Mouse (Mus musculus) hindbrain, embryonic 14.5 days (tissue): Measurements from ENCODE around the gene Ranbp3. TPM values are rescaled to one million over a fixed set of nuclear protein-coding genes. Genes with fewer than 3 reads are reported as not detected.

Experiments used
- ATAC-seq: fragments of 200-750 bp; cut with Nextera tagmentation; 2 replicates; pipeline ENCODE4 v1.8.0; 2017; ENCODE audit warnings: moderate number of reproducible peaks, mild to moderate bottlenecking, moderate TSS enrichment, moderate library complexity; ENCODE audit not compliant: low FRiP score
- DNase-seq: peaks from one replicate; pipeline ENCODE4 v3.0.0-alpha.2; 2015; ENCODE audit warnings: low spot score
- H3K27ac ChIP-seq: fragments of 300-500 bp; sonication (generic); 2 replicates; pipeline ENCODE4 v1.5.1; 2014; ENCODE audit warnings: mild to moderate bottlenecking, moderate library complexity
- H3K27me3 ChIP-seq: fragments of 300-500 bp; sonication (generic); 2 replicates; pipeline ENCODE4 v1.6.1; 2014; ENCODE audit warnings: mild to moderate bottlenecking, low read length, mixed read lengths; ENCODE audit not compliant: control insufficient read depth, insufficient read depth
- H3K36me3 ChIP-seq: fragments of 300-500 bp; sonication (generic); replicated peaks from 2 replicates; pipeline ENCODE4 v1.6.1; 2014; ENCODE audit not compliant: control insufficient read depth, insufficient read depth
- H3K4me1 ChIP-seq: fragments of 300-500 bp; sonication (generic); replicated peaks from 2 replicates; pipeline ENCODE4 v1.6.1; 2014; ENCODE audit warnings: antibody characterized with exemption, low read length, mixed read lengths; ENCODE audit not compliant: control insufficient read depth, insufficient read depth
- H3K4me2 ChIP-seq: fragments of 300-500 bp; sonication (generic); replicated peaks from 2 replicates; pipeline ENCODE4 v1.6.1; 2014; ENCODE audit warnings: mild to moderate bottlenecking, moderate library complexity
- H3K4me3 ChIP-seq: fragments of 300-500 bp; sonication (generic); replicated peaks from 2 replicates; pipeline ENCODE4 v1.5.1; 2014; ENCODE audit warnings: mild to moderate bottlenecking, low read length
- H3K9ac ChIP-seq: fragments of 300-500 bp; sonication (generic); 2 replicates; pipeline ENCODE4 v1.6.1; 2014
- H3K9me3 ChIP-seq: fragments of 300-500 bp; sonication (generic); 2 replicates; pipeline ENCODE4 v1.6.1; 2016; ENCODE audit warnings: low read length; ENCODE audit not compliant: control insufficient read depth
- WGBS: fragments of 180-500 bp; shearing (Covaris S2); extraction: QIAGEN DNeasy Blood & Tissue Kit; methylation state at CpG from one replicate; pipeline ENCODE4 v1.1.7; 2014; 5-methylcytosine and 5-hydroxymethylcytosine counted together
- polyA plus RNA-seq: library from polyadenylated mRNA; unstranded; fragments of >200 nt; fragmentation: Nextera tagmentation; extraction: Ambion mirVana; gene quantifications from 2 replicates; pipeline ENCODE4 v1.2.1, GENCODE M21; 2014

The Ranbp3 gene
- polyA plus RNA-seq, 1 experiment from 2014 or later, result 91.8 TPM

DNA sequence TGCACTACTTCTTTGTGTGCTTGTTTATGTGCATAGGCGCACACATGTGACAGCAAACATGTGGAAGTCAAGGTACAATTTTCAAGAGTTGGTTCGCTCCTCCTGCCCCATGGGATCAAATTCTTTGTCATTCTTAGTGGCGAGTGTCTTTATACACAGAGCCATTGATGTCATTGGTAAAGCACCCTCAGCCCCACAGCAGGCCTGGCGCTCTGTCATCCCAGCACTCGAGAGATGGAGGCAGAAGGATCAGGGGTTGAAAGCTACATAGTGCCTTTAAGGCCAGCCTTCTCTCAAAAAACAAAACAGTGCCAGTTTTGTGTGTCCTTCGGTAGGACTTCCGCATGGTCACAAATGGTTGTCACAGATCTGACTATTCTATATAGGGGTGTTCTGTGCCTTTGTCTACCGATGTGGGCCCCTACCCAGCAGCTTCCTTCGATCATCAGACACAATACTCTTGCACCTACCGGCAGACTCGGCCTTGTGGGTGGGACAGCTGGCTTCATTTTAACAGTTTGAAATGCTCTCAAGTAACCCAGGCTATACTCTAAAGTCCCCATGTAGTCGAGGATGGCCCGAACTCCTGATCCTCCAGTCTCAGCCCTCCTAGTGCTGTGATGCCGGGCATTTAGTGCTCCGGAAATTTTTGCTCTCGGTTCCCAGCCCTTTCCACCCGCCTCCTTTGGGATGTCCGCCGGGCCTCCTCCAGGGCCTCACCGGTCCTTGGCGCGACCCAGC, 43.0 kb downstream of the Ranbp3 start:
- no peak for ATAC-seq
- peak overlapping the region; percentile 74 for H3K27ac ChIP-seq
- WGBS, result 24% methylated on average over 22 of the region's 22 CpGs

DNA sequence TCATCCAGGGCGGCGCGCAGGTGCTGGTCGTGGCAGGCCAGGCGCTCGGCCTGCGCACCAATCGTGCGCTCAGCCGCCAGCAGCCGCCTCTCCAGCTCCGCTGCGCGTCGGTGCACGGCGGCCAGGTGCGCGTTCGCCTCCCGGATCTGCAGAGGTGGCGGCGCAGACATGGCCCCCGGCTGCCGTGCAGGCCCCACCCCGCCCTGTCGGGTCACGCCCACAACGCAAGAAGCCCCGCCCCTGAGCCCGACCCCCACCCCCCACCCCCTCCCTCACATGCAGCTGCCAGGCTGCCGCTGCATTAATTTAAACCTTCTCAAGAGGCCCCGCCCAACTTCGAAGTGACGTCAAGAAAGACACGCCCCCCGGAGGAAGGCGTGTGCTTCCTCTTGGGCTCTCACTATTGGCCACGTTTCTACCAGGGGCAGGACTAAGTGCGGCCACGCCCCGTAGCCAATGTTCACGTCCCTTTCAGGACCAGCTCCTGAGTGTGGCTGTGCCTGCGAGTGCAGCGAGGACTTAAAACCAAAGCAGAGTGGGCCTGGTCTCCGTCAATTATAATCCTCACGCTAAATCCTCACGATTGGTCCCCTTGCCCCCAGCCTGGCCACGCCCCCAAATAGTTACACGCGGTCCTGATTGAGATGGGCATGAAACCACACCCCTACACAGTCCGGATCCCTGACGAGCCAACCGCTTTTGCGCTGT, 43.7 kb downstream of the Ranbp3 start:
- WGBS, result under 1% methylated on average over 49 of the region's 55 CpGs
- H3K27me3 ChIP-seq, result no peaks in the 10 kb centered on the region
- H3K4me3 ChIP-seq, result peak overlapping the region; percentile 76
- peaks cover 25% of the 10 kb centered on the region for H3K4me1 ChIP-seq
- peaks cover 30% of the 10 kb centered on the region for H3K36me3 ChIP-seq
- H3K27ac ChIP-seq, result peak overlapping the region; percentile 88
- ATAC-seq (peak; percentile 93), DNase-seq (peak; percentile 99)
- H3K4me2 ChIP-seq, result peak overlapping the region; percentile 83
- no peaks in the 10 kb centered on the region for H3K9me3 ChIP-seq
- peak overlapping the region; percentile 86 for H3K9ac ChIP-seq

More for the DNA sequence above, 43.0 kb downstream of the Ranbp3 start:
- Histone ChIP-seq H3K27me3 (no peaks in the 10 kb centered on the region), H3K4me3 (peak overlapping the region; percentile 76), H3K9ac (peak overlapping the region; percentile 67), H3K9me3 (no peaks in the 10 kb centered on the region), H3K4me2 (peak overlapping the region; percentile 83), H3K36me3 (peaks cover 30% of the 10 kb centered on the region), H3K4me1 (peaks cover 25% of the 10 kb centered on the region)
- DNase-seq, result peak; percentile 32

- peak; percentile 74 for ATAC-seq
- peak; percentile 100 for DNase-seq
- under 1% methylated on average over 59 of the region's 59 CpGs for WGBS
- H3K27ac ChIP-seq, result peak within 1 kb of the TSS; percentile 88
- H3K9me3 ChIP-seq, result no peaks in the 10 kb centered on the region
- H3K4me2 ChIP-seq, result peak within 1 kb of the TSS; percentile 83
- H3K27me3 ChIP-seq, result no peaks in the 10 kb centered on the region
- H3K4me1 ChIP-seq, result peaks cover 25% of the 10 kb centered on the region
- peak within 1 kb of the TSS; percentile 86 for H3K9ac ChIP-seq
- peak within 1 kb of the TSS; percentile 76 for H3K4me3 ChIP-seq
- peaks cover 30% of the 10 kb centered on the region for H3K36me3 ChIP-seq
These were observed 44.4 kb downstream of the Ranbp3 start, which contains the start of the genes Ndufa11 and Vmac for GRCm38 (mm10) chr17:56717363-56718058. Gene Ndufa11 (plus strand): TSS chr17:56717767. Gene Vmac (minus strand): TSS chr17:56718022.

- Histone ChIP-seq H3K9me3 (no peaks in the 10 kb centered on the region), H3K27me3 (no peaks in the 10 kb centered on the region), H3K4me3 (no peak overlapping the region), H3K27ac (no peak overlapping the region), H3K9ac (no peak overlapping the region), H3K36me3 (peaks cover 34% of the 10 kb centered on the region), H3K4me1 (peaks cover 13% of the 10 kb centered on the region), H3K4me2 (no peak overlapping the region)
- 87% methylated on average over 5 of the region's 5 CpGs for WGBS
- ATAC-seq, result no peak
- DNase-seq, result no peak
These were observed 49.3 kb downstream of the Ranbp3 start for GRCm38 (mm10) chr17:56722441-56722840.

DNA sequence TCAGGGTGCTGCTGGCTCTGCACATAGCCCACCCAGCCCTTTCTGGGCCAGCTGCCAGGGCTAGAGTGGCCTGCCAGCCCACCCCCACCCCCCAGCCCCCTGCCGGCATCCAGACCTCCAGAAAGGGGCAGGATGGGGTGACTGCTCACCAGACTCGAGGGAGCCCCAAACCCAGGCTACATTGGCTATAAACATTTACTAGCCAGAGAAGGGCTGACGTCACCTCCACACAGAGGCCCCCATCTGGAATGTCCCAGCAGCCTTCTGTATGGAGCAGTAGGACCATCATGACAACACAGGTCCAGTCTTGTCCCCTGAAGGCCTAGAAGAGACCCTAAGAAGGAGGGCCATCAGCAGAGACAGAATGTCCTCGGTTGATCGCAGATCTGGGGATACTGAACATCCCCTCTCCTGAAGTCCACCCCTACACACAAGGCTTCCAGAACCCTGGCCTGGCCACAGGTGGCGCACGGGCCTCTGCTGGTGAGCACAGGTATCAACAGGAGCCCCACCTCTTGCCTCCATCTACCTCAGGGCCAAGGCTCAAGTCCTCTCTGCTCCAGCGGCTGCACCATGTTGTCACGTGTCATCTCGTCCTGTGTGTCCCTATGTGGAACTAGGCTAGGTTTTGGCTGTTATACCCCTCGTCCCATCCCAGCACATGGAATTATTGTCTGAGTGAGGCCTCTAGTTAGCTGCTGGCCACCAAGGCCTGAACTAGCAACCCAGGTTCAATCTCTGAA, 50.5 kb downstream of the Ranbp3 start:
- H3K36me3 ChIP-seq, result peaks cover 34% of the 10 kb centered on the region
- DNase-seq (no peak), ATAC-seq (no peak)
- H3K9me3 ChIP-seq, result no peaks in the 10 kb centered on the region
- no peak overlapping the region for H3K4me2 ChIP-seq
- WGBS, result 86% methylated on average over 11 of the region's 11 CpGs
- no peak overlapping the region for H3K9ac ChIP-seq
- H3K4me3 ChIP-seq, result no peak overlapping the region
- H3K27me3 ChIP-seq, result no peaks in the 10 kb centered on the region
- peaks cover 8% of the 10 kb centered on the region for H3K4me1 ChIP-seq
- H3K27ac ChIP-seq, result no peak overlapping the region

DNA sequence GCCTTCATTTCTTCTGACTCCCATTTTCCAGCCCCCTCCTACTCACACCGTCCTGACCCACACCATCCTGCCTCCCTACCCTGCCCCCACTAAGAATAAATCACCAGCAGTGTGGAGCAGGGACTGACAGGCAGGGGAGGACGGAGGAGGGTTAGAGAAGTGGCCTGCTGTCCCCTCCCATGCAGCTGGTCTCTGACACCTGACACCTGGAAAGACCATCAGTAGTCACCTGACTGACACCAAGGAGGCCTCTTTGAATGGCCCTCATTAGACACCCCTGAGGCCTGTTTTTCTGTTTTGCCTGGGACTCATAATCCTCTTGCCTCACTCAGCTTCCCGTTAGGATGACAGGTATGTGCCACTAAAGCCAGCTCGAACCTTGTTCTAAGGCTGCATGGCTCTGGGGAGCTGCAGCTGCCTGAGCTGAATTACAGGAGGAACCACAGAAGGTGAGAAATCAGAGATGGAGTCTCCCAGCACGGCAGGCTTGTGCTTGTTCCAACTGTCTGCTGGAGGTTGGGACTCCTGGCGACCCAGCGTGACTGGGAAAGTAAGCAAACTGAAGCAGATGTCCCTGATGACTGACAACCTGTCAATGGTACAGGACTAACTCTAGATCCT, 54.0 kb downstream of the Ranbp3 start:
- Histone ChIP-seq H3K9ac (no peak overlapping the region), H3K36me3 (peaks cover 22% of the 10 kb centered on the region), H3K27ac (no peak overlapping the region), H3K27me3 (no peaks in the 10 kb centered on the region), H3K4me2 (no peak overlapping the region), H3K4me3 (no peak overlapping the region), H3K4me1 (no peaks in the 10 kb centered on the region), H3K9me3 (no peaks in the 10 kb centered on the region)
- WGBS, result 12% methylated on average over 7 of the region's 7 CpGs
- no peak for DNase-seq
- ATAC-seq, result no peak

DNA sequence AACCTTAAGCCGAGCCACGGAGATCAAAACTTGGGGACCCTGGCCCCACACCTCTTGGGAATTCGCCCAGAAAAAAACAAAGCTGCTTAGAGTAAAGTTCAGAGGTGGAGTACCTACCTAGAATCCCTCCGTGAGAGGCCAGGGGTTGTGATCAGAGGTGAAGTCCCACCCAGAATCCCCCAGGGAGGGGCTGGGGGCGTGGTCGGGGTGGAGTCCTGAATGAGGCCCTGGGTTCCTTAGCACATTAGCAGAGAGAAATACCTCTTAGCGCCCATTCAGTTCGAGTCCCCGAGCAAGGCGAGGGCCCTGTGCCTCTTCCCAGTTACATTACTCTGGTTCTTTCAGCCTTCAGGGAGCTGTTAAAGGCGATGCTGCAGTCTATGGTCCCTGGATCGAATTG, 54.6 kb downstream of the Ranbp3 start:
- H3K27me3 ChIP-seq, result no peaks in the 10 kb centered on the region
- H3K4me1 ChIP-seq, result no peaks in the 10 kb centered on the region
- no peak overlapping the region for H3K27ac ChIP-seq
- no peaks in the 10 kb centered on the region for H3K9me3 ChIP-seq
- H3K4me3 ChIP-seq, result no peak overlapping the region
- H3K4me2 ChIP-seq, result no peak overlapping the region
- WGBS, result 8% methylated on average over 12 of the region's 12 CpGs
- H3K9ac ChIP-seq, result no peak overlapping the region
- DNase-seq, result no peak
- ATAC-seq, result no peak
- H3K36me3 ChIP-seq, result peaks cover 17% of the 10 kb centered on the region

- H3K27ac ChIP-seq, result no peak overlapping the region
- no peaks in the 10 kb centered on the region for H3K27me3 ChIP-seq
- no peak overlapping the region for H3K4me3 ChIP-seq
- ATAC-seq, result no peak
- WGBS, result 39% methylated on average over 12 of the region's 12 CpGs
- H3K9me3 ChIP-seq, result no peaks in the 10 kb centered on the region
- H3K4me1 ChIP-seq, result no peaks in the 10 kb centered on the region
- peaks cover 12% of the 10 kb centered on the region for H3K36me3 ChIP-seq
- DNase-seq, result no peak
- H3K9ac ChIP-seq, result no peak overlapping the region
- no peak overlapping the region for H3K4me2 ChIP-seq
These were observed 55.0 kb downstream of the Ranbp3 start for GRCm38 (mm10) chr17:56728117-56728516.
